Mouse (Mus musculus) Patski (cell line): ENCODE measurements at regions not wholly inside any gene's neighbourhood (a gene's known extent, or its start where the extent isn't known, plus 50 kb on each side); places are given as distances from the start of the nearest gene placed in this dataset.

ENCODE experiments used
- ATAC-seq: fragments of 100-300 bp; one replicate; pipeline ENCODE4 v1.8.0; 2021
- CTCF ChIA-PET: fragments of 350-600 bp; sonication (Branson Sonifier 250); formaldehyde crosslinking; loops from one replicate; lab custom pipeline; 2022; ENCODE audit warnings: inconsistent platforms; lab: Charles Lee
- POLR2A ChIA-PET: fragments of 350-600 bp; sonication (Branson Sonifier 250); formaldehyde crosslinking; loops from one replicate; lab custom pipeline; 2022; ENCODE audit warnings: antibody characterized with exemption, inconsistent platforms; lab: Charles Lee
- DNase-seq: peaks from one replicate; pipeline ENCODE4 v3.0.0-alpha.2; 2011; ENCODE audit warnings: low read depth, low spot score
- H3K27me3 ChIP-seq: fragments of 371-371 bp; one replicate; pipeline ENCODE4 v1.5.1; 2021
- CTCF ChIP-seq: fragments of 100-300 bp; IDR thresholded peaks from one replicate; pipeline ENCODE4 v1.5.1; 2021
- in situ Hi-C: fragments of 300-500 bp; cut with MboI; formaldehyde crosslinking; loops from 3 replicates; pipeline ENCODE4 v1.11.1; 2018; ENCODE audit warnings: low pct_unique_long_range_greater_than_20kb, mixed read lengths

DNA sequence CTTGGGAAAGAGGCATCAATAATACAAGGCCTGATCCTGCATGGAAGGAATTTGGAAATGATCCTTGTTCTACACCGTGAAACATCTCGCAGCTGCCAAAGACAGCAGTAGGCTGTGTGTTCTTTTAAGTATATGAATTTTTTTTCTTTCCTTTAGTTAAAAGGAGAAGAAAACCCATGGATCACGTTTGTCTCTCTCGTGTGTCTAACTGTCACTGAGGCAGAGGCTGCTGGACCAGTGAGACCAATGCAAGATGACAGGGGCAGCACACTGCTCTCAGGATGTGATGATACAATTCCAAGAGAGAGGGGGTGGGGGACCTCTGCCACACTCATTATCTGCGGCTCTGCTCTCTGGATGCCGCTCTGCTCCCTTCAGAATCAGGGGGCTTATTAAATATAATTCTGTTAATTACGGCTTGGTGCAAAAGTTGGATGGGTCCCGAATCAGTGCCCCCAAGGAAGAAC is 379.4 kb upstream of the Noct start:
- in situ Hi-C loops: no loop called here
- CTCF ChIA-PET: no interaction called here
- POLR2A ChIA-PET: no interaction called here

DNA sequence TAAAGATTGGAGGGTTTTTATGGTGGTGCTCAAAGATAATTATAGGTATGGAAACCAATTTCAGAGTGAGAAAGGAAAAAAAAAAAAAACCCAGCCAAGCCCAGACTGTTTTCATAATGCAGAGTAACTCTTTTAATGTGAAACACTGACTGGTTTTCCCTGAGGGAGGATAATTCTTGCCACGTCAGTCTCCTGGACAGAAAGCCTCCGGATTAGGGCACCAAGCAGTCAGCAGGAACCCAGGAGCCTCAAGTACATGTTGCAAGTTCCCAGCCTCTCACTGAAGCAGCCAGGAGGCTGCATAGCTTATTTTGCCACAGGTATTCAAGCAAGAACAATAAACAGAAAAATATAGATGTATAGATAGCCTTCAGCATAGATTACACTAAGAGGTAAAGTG is 378.9 kb upstream of the Noct start:
- ChIA-PET CTCF (no interaction called here), POLR2A (no interaction called here)
- ATAC-seq: no peak

More for the DNA sequence above, 379.4 kb upstream of the Noct start:
- DNase-seq (no peak), ATAC-seq (no peak)
- no peaks in the 10 kb centered on the region for H3K27me3 ChIP-seq
- no peak for TF ChIP-seq CTCF

DNA sequence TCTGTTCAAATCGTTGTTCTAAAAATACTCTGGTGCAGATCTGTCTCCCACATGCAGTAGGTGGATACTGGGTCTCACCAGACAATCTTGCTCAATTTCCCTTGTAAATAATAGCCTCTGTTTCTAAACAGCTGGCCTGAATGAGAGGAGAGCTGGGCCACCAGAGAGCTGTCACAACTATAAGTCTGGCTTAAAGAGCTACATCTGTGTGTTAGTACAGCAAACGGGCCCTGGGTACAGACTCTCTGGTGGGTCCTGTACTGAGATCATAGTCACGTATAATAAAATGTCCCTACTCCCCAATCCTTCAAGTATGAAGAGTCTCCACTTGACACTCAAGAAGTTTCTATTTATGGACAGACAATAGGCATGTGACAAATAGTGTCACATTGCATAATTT is 375.7 kb upstream of the Noct start:
- in situ Hi-C loops: no loop called here
- ChIA-PET CTCF (interaction anchor here (0.7 kb wide), 1 partner anchor 8 kb away, joined by 3 read pairs; no protein-coding TSS in a partner anchor), POLR2A (no interaction called here)
- H3K27me3 ChIP-seq: peaks cover 4% of the 10 kb centered on the region
- DNase-seq (no peak), ATAC-seq (no peak)
- TF ChIP-seq CTCF: no peak

More for the DNA sequence above, 378.9 kb upstream of the Noct start:
- DNase-seq: no peak
- in situ Hi-C loops: no loop called here
- no peak for TF ChIP-seq CTCF
- H3K27me3 ChIP-seq: no peaks in the 10 kb centered on the region

DNA sequence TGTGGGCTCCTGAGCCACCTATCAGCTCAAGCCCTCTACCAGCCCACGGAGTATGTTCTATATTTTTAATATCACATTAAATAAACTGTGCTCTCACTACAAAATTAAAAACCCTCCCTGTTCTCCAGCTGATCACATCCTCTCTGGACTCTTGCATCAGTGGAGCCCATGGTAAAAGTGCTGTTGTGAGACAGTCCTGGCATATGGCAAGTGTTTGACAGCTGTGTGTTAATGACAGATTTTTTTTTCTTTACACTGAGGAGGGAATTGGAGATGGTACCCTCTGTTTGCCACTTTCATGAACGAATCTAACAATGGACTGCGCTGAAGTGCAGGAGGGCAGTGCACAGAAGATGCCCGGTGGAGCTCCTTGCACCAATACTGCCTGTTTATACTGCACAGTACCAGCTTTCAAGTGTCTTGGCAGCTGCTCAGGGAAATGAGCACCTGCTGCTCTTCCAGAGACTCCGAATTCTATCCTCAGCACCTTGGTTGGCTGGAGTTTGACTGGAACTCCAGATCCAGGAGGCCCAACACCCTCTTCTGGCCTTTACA is 373.1 kb upstream of the Noct start:
- in situ Hi-C loops: no loop called here
- TF ChIP-seq CTCF: no peak
- ChIA-PET POLR2A (no interaction called here), CTCF (no interaction called here)
- peaks cover 18% of the 10 kb centered on the region for H3K27me3 ChIP-seq
- no peak for DNase-seq
- no peak for ATAC-seq

DNA sequence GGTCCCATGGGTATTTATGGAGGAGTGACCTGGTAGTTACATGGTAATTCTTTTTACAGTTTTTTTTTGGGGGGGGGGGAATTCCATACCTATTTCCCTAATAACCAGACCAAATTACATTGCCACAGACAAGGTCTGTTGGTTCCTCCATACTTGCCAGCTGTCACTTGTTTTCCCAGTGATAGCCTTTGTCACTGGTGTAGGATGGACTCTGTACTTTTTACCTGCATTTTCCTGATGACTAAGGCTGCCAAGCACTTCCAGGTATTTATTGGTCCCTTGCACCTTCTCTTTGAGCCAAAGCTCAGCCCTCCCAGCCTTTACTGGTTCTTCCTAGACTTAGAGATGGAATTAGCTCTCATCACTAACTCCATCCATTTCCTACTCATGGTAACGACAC is 357.1 kb upstream of the Noct start:
- POLR2A ChIA-PET: no interaction called here
- ATAC-seq: no peak
- no peaks in the 10 kb centered on the region for H3K27me3 ChIP-seq
- in situ Hi-C loops: no loop called here
- DNase-seq: no peak
- CTCF ChIA-PET: interaction anchor here (0.8 to 2.3 kb wide), 3 partner anchors 8 to 294 kb away, joined by 3 to 5 read pairs (median 3); no protein-coding TSS in a partner anchor
- TF ChIP-seq CTCF: no peak

DNA sequence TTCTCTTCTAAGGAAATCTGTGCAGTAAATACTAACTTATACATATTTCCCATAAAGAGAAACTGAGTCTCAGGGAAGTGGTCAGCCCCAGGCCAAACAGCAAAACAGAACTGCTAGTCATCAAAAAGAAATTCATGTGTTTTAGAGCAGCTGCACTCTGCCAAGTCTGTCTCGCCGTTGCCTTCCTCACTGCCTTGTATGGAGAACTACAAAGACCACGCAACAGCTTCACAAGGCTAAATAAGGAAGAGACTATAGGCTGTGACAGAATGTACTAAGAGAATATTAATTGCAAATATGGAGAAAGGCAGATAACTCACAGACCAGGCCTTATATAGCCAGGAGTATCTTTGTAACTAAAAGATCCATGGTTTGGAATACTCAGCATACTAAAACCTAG is 355.0 kb upstream of the Noct start:
- DNase-seq (no peak), ATAC-seq (no peak)
- POLR2A ChIA-PET: no interaction called here
- peaks cover 6% of the 10 kb centered on the region for H3K27me3 ChIP-seq
- in situ Hi-C loops: no loop called here
- CTCF ChIA-PET: interaction anchor here (1.4 to 2.3 kb wide), 2 partner anchors 10 kb away, joined by 3 to 5 read pairs; no protein-coding TSS in a partner anchor
- no peak for TF ChIP-seq CTCF

DNA sequence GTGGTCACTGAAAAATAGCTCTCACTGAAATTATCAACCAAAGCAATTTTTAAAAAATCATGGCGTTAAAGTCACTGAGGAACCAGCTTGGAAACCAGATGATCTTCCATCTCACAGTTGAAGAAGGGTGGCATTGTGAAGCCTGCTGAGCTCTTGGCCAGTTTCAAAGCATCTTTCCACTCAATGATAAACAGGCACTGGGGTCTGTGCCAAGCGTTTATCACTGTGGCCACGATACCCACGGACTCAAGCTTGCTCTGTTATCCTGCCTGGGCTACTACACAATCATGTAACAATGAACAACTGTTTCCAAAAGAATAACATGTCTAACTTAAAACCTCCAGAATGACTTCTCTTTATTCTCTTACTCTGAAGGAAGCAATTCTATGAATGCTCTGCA is 345.2 kb upstream of the Noct start:
- no peak for TF ChIP-seq CTCF
- in situ Hi-C loops: no loop called here
- peaks cover 9% of the 10 kb centered on the region for H3K27me3 ChIP-seq
- ChIA-PET CTCF (interaction anchor here (1.0 to 1.1 kb wide), 2 partner anchors 10 to 20 kb away, joined by 3 read pairs; no protein-coding TSS in a partner anchor), POLR2A (no interaction called here)
- no peak for ATAC-seq
- no peak for DNase-seq

DNA sequence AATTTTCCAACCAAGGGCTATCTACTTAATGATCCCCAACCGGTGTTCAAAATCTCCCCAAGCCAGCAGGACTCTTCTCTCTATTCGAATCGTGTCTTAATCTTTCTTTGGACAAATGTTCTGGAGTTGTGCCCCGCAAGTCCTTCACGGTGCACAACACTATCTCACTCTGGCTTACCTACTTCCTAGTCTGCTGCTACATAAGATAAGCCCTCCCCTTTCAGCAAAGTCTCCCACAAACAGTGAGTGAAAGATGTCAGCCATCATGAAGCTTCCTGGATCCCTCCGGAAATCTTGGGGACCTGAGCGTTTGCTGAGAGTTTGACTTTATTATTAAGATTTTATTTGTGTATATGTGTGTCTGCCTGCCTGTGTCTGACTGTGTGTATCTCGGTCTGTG is 344.7 kb upstream of the Noct start:
- ChIA-PET CTCF (interaction anchor here (1.0 to 1.1 kb wide), 2 partner anchors 11 to 21 kb away, joined by 3 read pairs; no protein-coding TSS in a partner anchor), POLR2A (no interaction called here)
- DNase-seq (no peak), ATAC-seq (no peak)
- TF ChIP-seq CTCF: no peak
- peaks cover 9% of the 10 kb centered on the region for H3K27me3 ChIP-seq
- in situ Hi-C loops: no loop called here

DNA sequence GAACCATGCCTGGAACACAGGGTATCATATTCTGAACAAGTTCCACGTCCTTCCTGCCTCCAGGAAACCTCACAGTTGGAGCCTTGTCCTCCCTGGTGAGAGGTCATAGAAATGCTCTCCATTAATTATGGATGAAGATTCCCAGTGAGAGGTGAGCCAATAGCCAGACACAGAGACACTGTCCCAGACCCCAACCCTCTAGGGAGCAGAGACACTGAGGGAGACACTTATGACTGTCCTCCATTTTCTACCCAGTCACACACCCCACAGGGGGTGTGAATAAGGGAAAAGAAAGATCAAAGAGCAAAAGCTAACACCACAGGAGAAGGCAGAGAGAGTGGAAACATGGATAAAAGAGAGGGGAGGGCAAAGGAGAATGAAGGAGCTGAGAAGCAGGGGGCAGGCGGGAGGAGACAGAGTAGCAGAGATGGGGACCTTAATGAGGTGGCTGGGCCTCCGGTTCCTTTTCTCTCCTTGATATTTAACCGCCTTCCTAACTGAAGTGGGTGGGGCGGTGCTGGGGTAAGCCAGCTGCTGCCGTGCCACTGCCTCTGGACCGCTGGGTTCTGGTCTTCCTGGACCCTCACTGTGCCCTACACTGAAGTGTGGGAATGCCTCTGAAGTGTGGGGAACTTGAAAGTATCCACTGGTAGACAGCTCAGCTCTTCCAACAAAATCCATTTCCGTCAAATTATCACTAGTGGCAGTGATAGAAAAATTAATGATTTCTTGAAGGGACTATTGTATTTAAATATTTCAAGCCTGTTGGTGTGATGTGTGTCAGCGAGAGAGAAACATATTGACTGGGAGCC is 342.6 kb upstream of the Noct start:
- CTCF ChIA-PET: interaction anchor here (1.0 kb wide), 1 partner anchor 13 kb away, joined by 3 read pairs; no protein-coding TSS in a partner anchor
- POLR2A ChIA-PET: no interaction called here
- peaks cover 9% of the 10 kb centered on the region for H3K27me3 ChIP-seq
- DNase-seq (no peak), ATAC-seq (no peak)
- no peak for TF ChIP-seq CTCF
- in situ Hi-C loops: no loop called here

DNA sequence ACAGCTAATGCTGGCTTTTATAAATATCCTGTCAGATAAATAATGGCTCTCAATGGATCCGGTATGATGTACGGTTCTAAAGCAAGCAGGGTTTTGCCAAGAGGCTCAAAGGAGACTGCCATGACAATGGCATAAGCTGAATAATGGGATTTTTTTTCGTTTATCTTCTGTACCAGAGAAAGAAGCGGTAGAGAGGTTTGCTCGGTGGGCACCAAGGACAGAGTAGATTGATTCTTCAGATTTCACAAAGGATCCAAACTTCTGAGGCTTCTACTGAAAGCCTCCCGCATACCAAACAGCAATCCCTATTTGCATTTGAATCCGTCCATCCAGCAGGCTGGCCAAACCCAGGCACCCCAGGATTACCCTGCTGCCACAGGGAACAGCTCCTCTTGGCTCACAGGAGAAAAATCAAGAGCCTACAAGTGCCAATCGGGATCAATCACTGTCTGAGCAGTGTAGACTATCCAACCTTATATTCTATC is 342.0 kb upstream of the Noct start:
- TF ChIP-seq CTCF: no peak
- DNase-seq (no peak), ATAC-seq (no peak)
- POLR2A ChIA-PET: no interaction called here
- CTCF ChIA-PET: interaction anchor here (1.0 kb wide), 1 partner anchor 14 kb away, joined by 3 read pairs; no protein-coding TSS in a partner anchor
- in situ Hi-C loops: no loop called here
- H3K27me3 ChIP-seq: peaks cover 9% of the 10 kb centered on the region

DNA sequence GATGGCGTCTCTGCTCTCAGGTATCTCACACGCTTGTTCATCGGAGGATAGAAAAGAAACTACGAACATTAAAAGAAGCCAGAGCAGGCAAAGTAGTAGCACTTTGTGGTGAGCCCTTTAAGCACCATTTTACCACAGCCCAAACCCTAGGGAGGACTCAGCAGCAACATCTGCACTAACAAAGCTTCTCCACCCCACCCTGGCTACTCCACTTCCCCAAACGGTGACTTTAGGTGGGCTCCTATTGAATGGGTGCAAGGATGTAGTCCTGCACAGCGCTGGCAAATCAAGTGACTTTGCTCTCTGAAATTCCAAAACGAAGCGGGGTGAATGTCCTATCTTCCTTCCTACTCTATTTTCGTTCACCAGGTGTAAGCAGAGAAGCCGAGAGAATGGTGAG is 337.9 kb upstream of the Noct start:
- ATAC-seq: no peak
- ChIA-PET CTCF (interaction anchor here (1.0 kb wide), 1 partner anchor 16 kb away, joined by 3 read pairs; no protein-coding TSS in a partner anchor), POLR2A (no interaction called here)
- no peak for TF ChIP-seq CTCF
- in situ Hi-C loops: no loop called here
- peaks cover 9% of the 10 kb centered on the region for H3K27me3 ChIP-seq
- DNase-seq: no peak
